Mouse (Mus musculus): Measurements from ENCODE around the gene Zcwpw1. TPM values are rescaled to one million over a fixed set of nuclear protein-coding genes. Genes with fewer than 3 reads are reported as not detected.
"Not testable (repeated sequence)": the region's sequence is repeated elsewhere in the genome, so short reads cannot be mapped to it uniquely, and the experiment has no call there.

The Zcwpw1 gene
- polyA plus RNA-seq (2015; fragmentation: Nextera tagmentation; extraction: Ambion mirVana) = 17.7 and 18.6 TPM in 2 replicates

- peak; percentile 97 for DNase-seq (ENCODE audit: low spot score)
These were observed at the start of gene Zcwpw1, which contains the start of gene Mepce for GRCm38 (mm10) chr5:137787151-137787928. Zcwpw1 (plus strand) TSS chr5:137787798. Mepce (minus strand) TSS chr5:137787655.

GRCm38 (mm10) chr5:137738516-137738915, 49.1 kb upstream of the Zcwpw1 start:
- peak; percentile 39 for DNase-seq (ENCODE audit: low spot score)

GRCm38 (mm10) chr5:137739471-137739870, 48.1 kb upstream of the Zcwpw1 start:
- DNase-seq (ENCODE audit: low spot score) = peak; percentile 55

GRCm38 (mm10) chr5:137740506-137740905, 47.1 kb upstream of the Zcwpw1 start:
- no peak for DNase-seq (ENCODE audit: low spot score)

GRCm38 (mm10) chr5:137741023-137741931, 46.3 kb upstream of the Zcwpw1 start, which contains the start of gene Nyap1:
Nyap1 (minus strand) TSS chr5:137741607.
- peak; percentile 94 for DNase-seq (ENCODE audit: low spot score)

- DNase-seq (ENCODE audit: low spot score) = no peak
These were observed 45.5 kb upstream of the Zcwpw1 start for GRCm38 (mm10) chr5:137742048-137742447.

- no peak for DNase-seq (ENCODE audit: low spot score)
These were observed 44.8 kb upstream of the Zcwpw1 start for GRCm38 (mm10) chr5:137742836-137743235.

GRCm38 (mm10) chr5:137744197-137744596, 43.4 kb upstream of the Zcwpw1 start:
- DNase-seq (ENCODE audit: low spot score) = no peak

GRCm38 (mm10) chr5:137745214-137746171, 42.1 kb upstream of the Zcwpw1 start, which contains the start of gene Tsc22d4:
Tsc22d4 (plus strand) TSS chr5:137745730.
- DNase-seq (ENCODE audit: low spot score) = peak; percentile 94

- DNase-seq (ENCODE audit: low spot score) = peak; percentile 69
These were observed 41.2 kb upstream of the Zcwpw1 start for GRCm38 (mm10) chr5:137746282-137746850.

- DNase-seq (ENCODE audit: low spot score) = no peak
These were observed 40.7 kb upstream of the Zcwpw1 start for GRCm38 (mm10) chr5:137746851-137747325.

GRCm38 (mm10) chr5:137747326-137747961, 40.2 kb upstream of the Zcwpw1 start:
- peak; percentile 79 for DNase-seq (ENCODE audit: low spot score)

- peak; percentile 62 for DNase-seq (ENCODE audit: low spot score)
These were observed 39.3 kb upstream of the Zcwpw1 start for GRCm38 (mm10) chr5:137748130-137748770.

GRCm38 (mm10) chr5:137749196-137749836, 38.3 kb upstream of the Zcwpw1 start:
- peak; percentile 67 for DNase-seq (ENCODE audit: low spot score)

- not testable (repeated sequence) for DNase-seq (ENCODE audit: low spot score)
These were observed 37.4 kb upstream of the Zcwpw1 start for GRCm38 (mm10) chr5:137750212-137750611.

- no peak for DNase-seq (ENCODE audit: low spot score)
These were observed 36.2 kb upstream of the Zcwpw1 start for GRCm38 (mm10) chr5:137751221-137751887.

- DNase-seq (ENCODE audit: low spot score) = no peak
These were observed 35.6 kb upstream of the Zcwpw1 start for GRCm38 (mm10) chr5:137751988-137752387.
